Mouse (Mus musculus) bone marrow macrophage, adult 2 months (primary cell): ENCODE results near the gene Pitx2.

Experiments
- CTCF ChIP-seq: IDR thresholded peaks from 2 replicates; pipeline ENCODE4 v1.5.1; 2012; ENCODE audit warnings: low read depth, mild to moderate bottlenecking, low read length, moderate library complexity
- POLR2A ChIP-seq: IDR thresholded peaks from 2 replicates; pipeline ENCODE4 v1.6.1; 2012; ENCODE audit warnings: mild to moderate bottlenecking, low read depth, low read length, borderline replicate concordance

DNA sequence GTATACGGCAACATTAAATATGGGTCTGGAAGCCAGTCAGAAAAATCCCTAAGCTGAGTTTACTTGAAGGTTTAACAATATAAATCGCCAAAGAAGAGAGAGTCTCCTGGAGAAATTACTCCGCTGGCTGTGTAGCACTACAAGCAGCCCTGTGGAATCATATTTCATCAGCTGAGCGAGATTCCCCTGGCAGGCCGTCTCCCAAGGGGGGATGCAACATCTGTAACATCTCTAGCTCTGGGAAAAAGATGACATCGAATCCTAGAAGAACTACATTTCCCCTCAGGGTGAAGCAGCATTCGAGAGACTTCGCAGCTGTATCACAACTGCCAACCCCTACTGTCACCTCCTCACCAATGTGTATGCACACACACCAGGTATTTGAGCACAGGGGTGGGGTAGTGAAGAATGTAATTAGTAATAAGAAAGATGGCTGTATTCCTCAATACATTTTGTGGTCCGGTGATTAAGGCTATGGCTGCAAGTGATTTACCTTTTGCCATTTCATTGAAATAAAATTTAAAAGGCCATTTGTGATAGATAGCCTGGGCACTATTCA is 40.8 kb upstream of the Pitx2 start:
- TF ChIP-seq CTCF (no peak), POLR2A (no peak)
